Mouse (Mus musculus) small intestine, adult 2 months (tissue): ENCODE measurements around the gene Lrrc37a. TPM values are rescaled to one million over a fixed set of nuclear protein-coding genes. Genes with fewer than 3 reads are reported as not detected.
"Not testable (repeated sequence)": the region's sequence is repeated elsewhere in the genome, so short reads cannot be mapped to it uniquely, and the experiment has no call there.

ENCODE experiments used
- H3K27ac ChIP-seq: fragments of 200-500 bp; 2 replicates; pipeline ENCODE4 v1.5.1; 2012; ENCODE audit warnings: low read depth, low read length, control low read depth, inconsistent platforms; ENCODE audit not compliant: insufficient read depth
- H3K27me3 ChIP-seq: fragments of 200-500 bp; 2 replicates; pipeline ENCODE4 v1.6.1; 2012; ENCODE audit warnings: mild to moderate bottlenecking, moderate library complexity, low read length, inconsistent platforms; ENCODE audit not compliant: control insufficient read depth, insufficient read depth
- H3K36me3 ChIP-seq: fragments of 200-500 bp; 2 replicates; pipeline ENCODE4 v1.6.1; 2012; ENCODE audit warnings: mild to moderate bottlenecking, low read length, control low read depth, inconsistent platforms; ENCODE audit not compliant: control insufficient read depth, insufficient read depth
- H3K4me1 ChIP-seq: fragments of 200-500 bp; 2 replicates; pipeline ENCODE4 v1.6.1; 2012; ENCODE audit warnings: low read length, inconsistent platforms, mixed read lengths; ENCODE audit not compliant: control insufficient read depth, insufficient read depth, insufficient read length
- H3K4me3 ChIP-seq: fragments of 200-500 bp; 2 replicates; pipeline ENCODE4 v1.5.1; 2012; ENCODE audit warnings: low read depth, mild to moderate bottlenecking, control low read depth, inconsistent platforms, low read length, moderate library complexity
- CTCF ChIP-seq: fragments of 200-500 bp; IDR thresholded peaks from 2 replicates; pipeline ENCODE4 v1.5.1; 2012; ENCODE audit warnings: low read depth, mild to moderate bottlenecking, control low read depth, inconsistent platforms, low read length, moderate library complexity, mixed read lengths; ENCODE audit not compliant: insufficient replicate concordance, insufficient read length; ENCODE audit errors: extremely low read depth
- POLR2A ChIP-seq: fragments of 200-500 bp; IDR thresholded peaks from 2 replicates; pipeline ENCODE4 v1.6.1; 2012; ENCODE audit warnings: low read depth, mild to moderate bottlenecking, control low read depth, inconsistent platforms, low read length, moderate library complexity
- whole genome bisulfite sequencing: fragments of 180-500 bp; shearing (Covaris S2); methylation state at CpG from one replicate; pipeline ENCODE4 v1.1.7; 2018; 5-methylcytosine and 5-hydroxymethylcytosine counted together
- polyA plus RNA-seq: library from polyadenylated mRNA; depleted of rRNA; stranded (reverse); fragments of >200 nt; gene quantifications from 2 replicates; pipeline ENCODE4 v1.2.3, GENCODE M21; 2012; rRNA removed

The Lrrc37a gene
- polyA plus RNA-seq, result not detected in 2 replicates

- Histone ChIP-seq H3K27ac (no peak within 1 kb of the TSS), H3K4me3 (no peak within 1 kb of the TSS), H3K36me3 (no peaks in the 10 kb centered on the region), H3K4me1 (peaks cover 2% of the 10 kb centered on the region; the same call in 1 of the 2 replicates), H3K27me3 (no peaks in the 10 kb centered on the region)
- WGBS, result 86% methylated on average over 12 of the region's 12 CpGs
- TF ChIP-seq POLR2A (no peak), CTCF (no peak)
Measured at GRCm38 (mm10) chr11:103504497-103504896, at the start of gene Lrrc37a. Gene Lrrc37a (minus strand): TSS chr11:103504597.

GRCm38 (mm10) chr11:103534973-103535372, 30.6 kb upstream of the Lrrc37a start:
- H3K4me3 ChIP-seq, H3K27ac ChIP-seq, H3K27me3 ChIP-seq, H3K4me1 ChIP-seq, H3K36me3 ChIP-seq: not testable (repeated sequence)
- 26% methylated on average over 1 of the region's 1 CpGs for WGBS

- TF ChIP-seq POLR2A (no peak), CTCF (no peak)
- 77% methylated on average over 2 of the region's 2 CpGs for WGBS
- no peak overlapping the region for H3K4me3 ChIP-seq
Measured at GRCm38 (mm10) chr11:103512111-103512510, 7.7 kb upstream of the Lrrc37a start.

DNA sequence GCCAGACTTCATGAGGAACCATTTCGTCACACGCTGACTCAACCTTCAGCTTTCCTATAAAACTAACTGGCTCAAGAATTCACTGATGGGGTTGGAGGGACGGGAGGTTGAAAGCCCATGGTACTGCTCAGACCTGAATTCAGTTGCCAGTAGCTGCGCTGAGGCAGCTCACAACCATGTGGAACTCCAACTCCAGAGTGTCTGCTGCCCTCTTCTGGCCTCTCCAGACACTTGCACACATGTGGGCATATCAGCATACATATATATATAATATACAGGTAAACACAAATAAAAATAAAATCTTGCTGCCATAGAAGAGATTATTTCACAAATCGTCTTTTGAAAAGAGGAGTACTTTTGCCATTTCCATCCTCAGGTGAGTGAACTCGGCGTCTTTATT, 40.0 kb downstream of the Lrrc37a start:
- H3K4me3 ChIP-seq, result no peak overlapping the region
- no peaks in the 10 kb centered on the region; the same call in 1 of the 2 replicates for H3K27me3 ChIP-seq
- no peaks in the 10 kb centered on the region for H3K36me3 ChIP-seq
- 73% methylated on average over 7 of the region's 7 CpGs for WGBS
- H3K27ac ChIP-seq, result no peak overlapping the region
- H3K4me1 ChIP-seq, result no peaks in the 10 kb centered on the region
- TF ChIP-seq POLR2A (no peak), CTCF (peak; percentile 50; the same call in 1 of the 2 replicates)

More at GRCm38 (mm10) chr11:103512111-103512510, 7.7 kb upstream of the Lrrc37a start:
- H3K36me3 ChIP-seq, result no peaks in the 10 kb centered on the region
- no peaks in the 10 kb centered on the region for H3K4me1 ChIP-seq
- H3K27ac ChIP-seq, result no peak overlapping the region
- no peaks in the 10 kb centered on the region for H3K27me3 ChIP-seq

DNA sequence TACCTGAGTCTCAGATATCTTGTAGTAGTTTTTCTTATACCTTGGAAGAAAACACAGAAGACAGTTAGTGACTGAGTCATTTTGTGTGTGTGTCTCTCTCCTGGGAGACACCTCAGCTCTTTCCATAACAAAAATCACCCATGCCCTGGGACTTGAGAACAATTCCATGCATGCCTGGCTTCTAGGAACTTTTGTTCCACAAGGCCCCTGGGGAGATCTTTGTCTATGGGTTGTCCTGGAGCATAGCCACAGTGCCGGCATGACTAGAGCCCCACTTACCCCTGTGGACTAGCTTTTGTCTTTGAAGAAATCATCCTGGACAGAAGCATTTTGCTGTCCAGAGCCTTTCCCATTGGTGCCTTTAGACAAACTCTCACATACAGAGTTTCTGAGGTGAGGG, 53.3 kb downstream of the Lrrc37a start:
- not testable (repeated sequence) for H3K4me1 ChIP-seq, H3K27ac ChIP-seq, H3K27me3 ChIP-seq, H3K4me3 ChIP-seq, H3K36me3 ChIP-seq
- WGBS, result 89% methylated on average over 1 of the region's 1 CpGs

- 87% methylated on average over 14 of the region's 14 CpGs for WGBS
- H3K27me3 ChIP-seq, H3K4me1 ChIP-seq, H3K4me3 ChIP-seq, H3K27ac ChIP-seq, H3K36me3 ChIP-seq: not testable (repeated sequence)
Measured at GRCm38 (mm10) chr11:103449721-103450120, 54.7 kb downstream of the Lrrc37a start.

DNA sequence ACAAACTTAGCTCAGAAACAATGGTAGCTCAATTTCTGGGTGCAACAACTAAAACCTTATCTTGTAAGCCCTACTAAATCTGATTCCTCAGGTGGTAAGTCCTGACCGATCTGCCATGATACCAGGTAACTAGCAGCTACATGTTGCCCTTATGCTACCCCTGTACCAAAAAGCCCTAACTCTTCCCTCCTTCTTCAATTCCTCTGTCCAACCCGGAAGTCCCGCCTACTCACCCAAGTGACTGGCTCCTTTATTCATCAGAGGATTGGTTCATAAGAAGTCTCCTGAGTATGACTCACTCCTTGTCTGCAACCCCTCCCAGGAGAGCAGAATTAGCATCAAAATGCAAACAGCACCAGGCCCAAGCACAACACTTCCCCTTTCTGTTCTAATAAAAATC, 60.7 kb downstream of the Lrrc37a start:
- 81% methylated on average over 3 of the region's 3 CpGs for WGBS
- no peak for TF ChIP-seq POLR2A
- no peak for TF ChIP-seq CTCF
- H3K27ac ChIP-seq, result no peak overlapping the region

DNA sequence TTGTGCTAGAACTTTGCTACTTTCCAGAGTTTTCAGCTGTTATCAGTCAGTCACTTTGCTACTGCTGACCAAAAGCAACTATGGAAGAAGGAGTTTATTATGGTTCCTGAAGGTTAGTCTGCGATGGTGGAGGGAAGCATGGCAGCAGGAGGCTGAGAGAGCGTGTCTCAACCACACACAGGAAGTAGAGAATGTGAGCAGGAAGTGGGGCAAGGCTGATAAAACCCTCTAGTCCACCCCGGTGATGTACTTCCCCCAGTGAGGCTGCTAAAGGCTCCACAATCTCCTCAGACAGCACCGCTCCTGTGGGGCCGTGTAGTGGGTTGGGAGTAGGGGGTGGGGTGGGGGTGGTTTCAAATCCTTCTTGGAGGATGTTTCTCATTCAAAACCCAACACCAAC, 68.1 kb downstream of the Lrrc37a start:
- TF ChIP-seq POLR2A (no peak), CTCF (no peak)
- whole genome bisulfite sequencing, result 66% methylated on average over 5 of the region's 5 CpGs
- no peaks in the 10 kb centered on the region for H3K27me3 ChIP-seq
- no peaks in the 10 kb centered on the region for H3K36me3 ChIP-seq
- H3K4me1 ChIP-seq, result no peaks in the 10 kb centered on the region
- no peak overlapping the region for H3K4me3 ChIP-seq
- H3K27ac ChIP-seq, result no peak overlapping the region

More for the DNA sequence above, 60.7 kb downstream of the Lrrc37a start:
- no peaks in the 10 kb centered on the region for H3K4me1 ChIP-seq
- H3K4me3 ChIP-seq, result no peak overlapping the region
- no peaks in the 10 kb centered on the region for H3K27me3 ChIP-seq
- no peaks in the 10 kb centered on the region for H3K36me3 ChIP-seq
